Mouse (Mus musculus): ENCODE data around the gene 1190005I06Rik.

DNA sequence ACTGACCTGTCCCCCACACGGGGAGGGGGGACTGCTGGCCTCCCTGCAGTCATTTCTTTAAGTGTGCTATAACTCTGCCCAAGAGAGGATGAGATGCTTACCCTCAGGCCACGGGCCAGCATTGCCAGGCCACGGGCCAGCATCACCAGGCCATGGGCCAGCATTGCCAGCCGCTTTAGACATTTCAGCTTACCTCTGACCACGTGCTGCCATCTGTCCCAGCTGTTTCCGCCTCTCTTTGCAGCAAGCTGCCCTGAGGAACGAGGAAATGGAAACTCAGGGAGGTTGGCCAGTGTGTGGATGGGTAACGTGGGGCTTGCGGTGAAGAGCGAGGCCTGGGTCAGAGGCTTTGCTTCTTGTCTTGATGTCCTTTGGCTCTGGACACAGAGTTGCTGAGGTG lies 33.7 kb upstream of the 1190005I06Rik start:
- TF ChIP-seq CTCF (IDR thresholded peaks at IDR 0.05; ENCODE audit: insufficient read depth, low read depth, low read length) (no peak), POLR2A (IDR thresholded peaks at IDR 0.05; ENCODE audit: insufficient read depth, low read depth, low read length) (no peak)

All from olfactory bulb, adult 2 months (tissue).